Mouse (Mus musculus) megakaryocyte-erythroid progenitor cell, adult 5-6 weeks (primary cell): Measurements from ENCODE around the gene Grik5. TPM values are rescaled to one million over a fixed set of nuclear protein-coding genes. Genes with fewer than 3 reads are reported as not detected.

Experiments used
- ATAC-seq: replicated peaks from 2 replicates; pipeline ENCODE4 v1.8.0; 2016; ENCODE audit warnings: mild to moderate bottlenecking, inconsistent platforms; ENCODE audit not compliant: severe bottlenecking, poor library complexity, low FRiP score, low TSS enrichment
- total RNA-seq, 2 experiments: library from RNA; stranded (forward) in 1 of 2; stranded (reverse) in 1 of 2; fragments of 200-1000, 215-1000 nt in 1 of 2; fragments of >200 nt in 1 of 2; fragmentation: Nextera tagmentation in 1 of 2; gene quantifications; 2 replicates each; pipeline ENCODE4 v1.2.3; 2014 to 2017

Grik5 gene
- 20.9 and 31.7 TPM in 2 replicates for total RNA-seq (2014; fragmentation: Nextera tagmentation)
- total RNA-seq (2017), result 0.23 and 6.4 TPM in 2 replicates

DNA sequence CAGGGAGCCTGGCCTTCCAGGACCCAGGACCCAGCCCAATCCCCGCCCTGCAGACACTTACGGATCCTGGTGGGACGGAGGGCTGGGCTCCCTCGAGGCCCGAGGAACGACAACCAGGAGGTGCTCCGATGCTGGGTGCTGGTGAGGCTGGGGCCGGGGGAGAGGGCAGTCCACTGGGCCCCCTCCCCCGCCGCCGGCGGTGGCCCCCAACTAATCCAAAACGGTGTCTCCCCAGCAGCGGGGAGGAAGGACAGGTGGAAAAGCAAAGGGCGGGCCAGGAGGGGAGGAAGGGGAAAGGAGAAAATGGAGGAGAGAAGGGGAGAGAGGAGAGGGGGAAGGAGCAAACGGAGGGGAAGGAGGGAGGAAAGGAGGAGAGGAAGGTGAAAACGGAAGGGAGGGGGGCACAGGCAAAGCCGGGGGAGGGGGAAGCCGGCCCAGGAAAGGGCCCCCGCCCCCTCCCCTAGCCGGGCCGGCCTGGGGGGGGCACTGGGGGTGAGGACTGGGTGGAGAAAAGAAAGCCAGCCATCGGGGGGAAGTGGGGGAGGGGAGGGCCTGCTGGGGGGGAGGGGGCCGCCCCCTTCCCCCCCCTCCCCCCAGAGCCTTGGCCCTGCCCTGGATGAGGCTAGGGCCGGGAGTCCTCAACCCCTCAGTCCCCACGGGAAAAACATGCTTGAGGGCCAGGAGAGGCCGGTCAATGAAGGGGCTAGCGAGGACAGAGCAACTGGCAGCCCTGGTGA is at the start of gene Grik5, which contains the start of gene Zfp574:
Grik5 (minus strand) TSS at position 368 of the 737 bp plus-strand sequence.
Zfp574 (plus strand) TSS at position 589 of the 737 bp plus-strand sequence.
- ATAC-seq, result no peak

DNA sequence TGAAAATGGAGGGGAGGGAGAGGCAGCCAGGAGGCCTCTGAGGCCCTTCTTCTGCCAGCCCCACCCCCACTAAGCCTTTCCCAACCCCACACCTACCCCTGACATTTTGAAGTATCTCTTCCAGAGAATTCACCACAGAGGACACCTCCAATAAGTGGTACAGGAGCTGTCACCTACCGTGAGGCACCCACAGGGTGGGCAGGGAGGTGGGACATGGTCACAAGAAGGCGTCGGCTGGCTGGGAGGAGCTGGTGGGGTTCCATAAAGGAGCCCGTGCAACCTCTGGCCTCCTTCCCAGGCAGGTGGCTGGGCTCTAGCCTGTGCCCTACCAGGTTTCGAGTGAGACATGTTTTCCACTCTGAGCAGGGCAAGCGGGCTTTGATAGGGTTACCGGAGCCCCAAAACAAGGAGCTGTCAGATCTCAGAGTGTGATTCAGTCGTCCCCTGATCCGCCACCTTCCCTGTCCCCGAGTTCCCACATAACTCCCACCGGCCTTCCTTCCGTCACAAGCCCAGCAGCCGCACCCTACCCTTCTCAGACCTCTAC is 49.2 kb upstream of the Grik5 start:
- ATAC-seq, result no peak

DNA sequence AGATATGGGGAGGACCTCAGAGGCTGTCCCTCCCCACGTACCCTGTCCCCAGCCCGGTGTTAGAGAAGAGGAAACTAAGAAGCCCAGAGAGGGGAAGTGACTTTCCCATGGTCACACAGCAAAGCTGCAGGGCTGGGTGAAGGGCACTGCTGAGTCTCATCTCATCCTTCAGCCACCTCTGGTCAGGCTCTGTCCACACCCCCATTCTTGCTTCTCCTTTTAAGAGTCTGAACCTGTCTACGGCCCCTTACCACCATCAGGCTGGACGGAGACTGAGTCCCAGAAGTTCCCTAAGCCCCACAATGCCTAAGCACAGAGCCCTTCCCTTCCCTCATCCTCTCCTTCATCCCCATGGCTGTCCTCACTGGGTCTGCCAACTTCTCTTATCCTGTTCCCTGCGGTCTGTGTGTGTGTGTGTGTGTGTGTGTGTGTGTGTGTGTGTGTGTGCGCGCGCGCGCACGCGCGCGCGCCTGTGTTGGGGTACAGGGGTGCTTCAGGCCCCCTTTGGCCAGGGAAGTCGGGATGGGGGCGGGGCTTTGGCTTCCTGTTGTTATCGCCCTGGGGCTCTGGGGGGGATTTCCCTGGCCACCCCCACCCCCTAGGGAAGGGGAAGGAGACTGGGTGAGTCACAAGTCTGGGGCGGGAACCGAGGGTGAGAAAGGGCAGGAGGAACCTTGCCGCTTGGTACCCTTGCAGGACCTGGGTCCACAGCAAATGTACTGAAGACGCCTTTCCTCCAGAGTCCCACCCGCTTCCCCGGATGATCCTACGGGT is 48.1 kb upstream of the Grik5 start:
- 0 out of 2 replicates have a peak, but pooled peaks have one; percentile 28 for ATAC-seq

DNA sequence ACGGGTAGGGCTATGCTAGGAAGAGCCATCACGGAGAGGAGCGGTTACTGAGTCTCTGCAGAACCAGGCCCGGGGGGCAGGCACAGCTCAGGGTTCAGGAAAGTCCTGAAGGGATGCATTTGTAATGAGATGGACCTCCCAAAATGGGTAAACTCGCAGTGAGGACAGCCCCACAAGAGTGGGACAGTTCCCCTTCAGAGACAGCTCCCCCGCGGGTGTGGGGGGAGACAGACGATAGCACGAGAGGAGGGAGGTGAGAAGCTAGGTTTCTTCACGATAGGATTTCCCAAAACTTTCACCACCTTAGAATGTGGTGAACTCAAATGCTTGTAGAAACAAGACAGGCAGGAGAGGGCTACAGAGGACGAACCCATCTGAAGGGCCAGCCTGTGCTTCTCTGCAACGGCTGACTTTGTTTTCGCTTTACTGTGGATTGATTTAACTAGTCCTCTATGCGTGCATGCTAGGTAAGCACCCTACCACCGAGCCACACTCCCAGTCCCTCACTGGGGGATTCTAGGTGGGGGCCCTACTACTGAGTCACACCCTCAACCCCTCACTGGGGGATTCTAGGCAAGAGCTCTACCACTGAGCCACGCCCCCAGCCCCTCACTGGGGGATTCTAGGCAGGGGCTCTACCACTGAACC is 40.9 kb upstream of the Grik5 start:
- ATAC-seq, result no peak

DNA sequence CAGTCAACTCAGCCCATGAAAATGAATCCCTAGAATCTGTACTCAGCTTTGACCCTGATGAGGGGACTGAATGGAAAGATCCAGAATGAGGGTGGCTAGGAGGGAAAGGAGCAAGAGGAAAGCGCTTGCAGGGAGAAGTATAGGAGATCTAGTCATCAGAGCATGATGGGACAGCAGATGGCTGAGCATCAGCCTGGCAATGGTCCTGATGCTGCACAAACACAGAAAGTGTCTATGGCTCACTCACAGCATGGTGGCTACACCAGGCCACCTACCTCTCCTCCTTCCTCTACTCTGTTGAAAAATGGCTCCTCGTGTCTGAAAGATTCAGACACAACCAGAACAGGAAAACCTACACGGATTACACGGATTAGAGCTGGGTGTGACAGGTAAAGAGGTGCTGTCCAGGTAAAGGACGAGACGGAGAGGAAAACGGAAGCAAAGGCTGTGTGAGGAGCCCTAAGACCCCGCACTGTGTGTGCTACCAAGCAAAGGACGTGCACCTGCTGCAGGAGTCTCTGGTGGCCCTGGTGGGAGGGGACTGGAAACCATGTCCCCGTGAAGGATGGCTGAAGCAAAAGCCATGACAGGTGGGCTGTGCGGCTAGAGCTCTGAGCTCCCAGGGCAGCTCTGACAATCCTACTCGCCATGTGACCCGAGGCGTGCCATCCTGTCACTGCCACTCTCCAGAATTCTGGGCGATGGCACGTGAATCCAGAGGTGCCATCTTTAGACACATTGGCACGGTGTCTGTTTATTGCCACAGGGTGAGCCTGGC is 40.2 kb upstream of the Grik5 start:
- no peak for ATAC-seq

DNA sequence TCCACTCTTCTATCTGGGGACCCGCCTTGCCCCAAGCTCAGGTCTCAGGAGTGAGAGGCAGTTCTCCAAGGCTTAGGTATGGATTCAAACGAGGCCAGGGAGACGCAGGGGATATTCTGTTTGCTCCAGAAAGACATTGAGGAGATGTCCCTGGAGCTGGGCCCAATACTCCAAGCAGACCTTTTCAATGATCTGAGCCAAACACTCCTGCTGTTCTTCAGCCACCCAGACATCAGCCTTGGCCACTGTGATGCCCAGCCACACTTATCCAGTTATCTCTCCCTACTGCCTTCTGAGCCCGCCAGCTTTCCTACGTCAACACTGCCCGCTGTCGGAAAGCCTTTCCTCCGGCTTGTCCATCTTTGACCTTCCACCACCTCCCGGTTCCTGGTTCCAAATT is 38.2 kb upstream of the Grik5 start:
- ATAC-seq, result no peak

DNA sequence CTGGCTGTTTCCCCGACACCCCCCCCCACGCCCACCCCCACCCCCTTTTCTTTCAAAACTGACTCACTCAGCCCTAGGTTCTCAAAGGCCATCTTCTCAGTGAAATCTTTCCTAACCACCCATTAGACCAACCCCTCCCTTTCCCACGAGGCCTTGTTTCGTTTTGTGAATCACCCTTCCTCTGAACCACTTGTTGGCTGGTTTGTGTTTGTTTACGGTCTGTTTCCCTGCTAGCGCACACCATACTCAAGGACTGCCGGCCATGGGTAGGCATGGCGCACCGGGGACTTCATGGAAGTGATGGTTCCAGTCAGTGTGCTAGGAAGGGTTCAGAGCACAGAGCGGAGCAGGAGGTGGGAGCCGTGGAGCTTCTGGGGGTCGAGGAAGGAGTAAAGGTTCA is 37.2 kb upstream of the Grik5 start:
- ATAC-seq, result no peak

DNA sequence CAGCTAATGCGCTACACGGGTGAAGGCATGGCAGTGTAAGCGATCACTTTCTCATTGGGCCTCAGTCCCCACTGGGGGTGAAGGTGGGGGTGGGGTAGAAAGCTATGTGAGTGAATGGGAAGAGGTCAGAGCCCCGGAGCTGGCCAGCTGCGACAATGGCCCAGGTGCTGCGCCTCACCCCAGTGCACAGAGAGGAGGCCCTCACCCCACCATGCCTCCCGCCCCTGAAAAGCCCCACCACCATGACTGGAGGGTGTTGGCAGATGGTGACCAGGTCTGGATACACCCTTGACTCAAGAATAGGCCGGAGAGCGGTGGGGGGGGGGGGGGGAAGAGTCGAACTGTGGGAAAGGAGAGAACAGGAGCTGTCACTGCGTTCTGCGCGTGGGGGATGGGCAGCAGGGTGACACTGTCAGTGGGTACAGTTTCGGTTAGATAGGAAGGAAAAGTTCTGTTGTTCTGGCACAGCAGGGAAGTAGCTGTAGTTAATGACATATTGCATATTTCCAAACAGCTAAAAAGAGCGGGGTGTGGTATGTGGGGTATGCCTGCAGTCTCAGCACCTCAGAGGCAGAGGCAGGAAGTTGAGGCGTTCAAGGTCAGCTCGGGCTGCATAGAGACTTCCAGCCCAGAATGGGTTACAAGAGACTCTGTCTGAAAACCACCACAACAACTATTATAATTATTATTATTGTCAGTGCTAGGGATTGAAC is 34.8 kb upstream of the Grik5 start:
- ATAC-seq, result no peak

DNA sequence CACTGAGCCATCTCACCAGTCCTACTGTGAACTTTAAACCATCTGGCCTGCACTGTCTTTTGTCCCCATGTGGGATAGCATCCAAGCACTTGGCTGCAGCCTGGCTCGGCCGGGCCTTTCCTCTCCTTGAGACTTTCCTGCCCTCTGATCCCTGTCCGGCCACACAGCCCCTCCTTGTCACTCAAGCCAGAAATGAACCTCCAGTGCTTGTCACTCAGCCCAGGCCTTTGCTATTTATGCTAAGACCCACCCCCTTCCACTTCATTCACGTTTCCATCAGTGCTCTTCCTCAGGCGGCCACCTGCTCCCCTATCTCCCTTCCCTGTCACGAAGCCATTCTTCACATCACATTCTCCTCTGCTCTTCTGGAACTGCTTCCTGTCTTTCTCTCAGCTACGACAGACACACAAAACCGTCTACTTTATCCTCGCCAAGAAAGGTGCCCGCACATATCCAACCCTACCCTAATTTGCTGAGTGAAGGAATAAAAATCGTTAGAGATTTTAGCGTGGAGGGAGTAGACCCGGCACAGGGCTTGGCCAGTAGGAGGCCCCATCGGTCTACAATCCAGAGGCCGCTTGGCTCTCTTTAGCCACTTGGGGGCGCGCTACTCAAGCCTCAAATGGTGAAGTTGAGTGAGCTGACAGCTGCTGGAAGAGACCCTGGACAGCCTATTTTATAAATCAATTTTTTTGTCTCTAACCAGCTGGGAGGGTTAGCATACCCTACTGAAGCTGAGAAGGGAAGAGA is 33.4 kb upstream of the Grik5 start:
- peak; percentile 91 for ATAC-seq

DNA sequence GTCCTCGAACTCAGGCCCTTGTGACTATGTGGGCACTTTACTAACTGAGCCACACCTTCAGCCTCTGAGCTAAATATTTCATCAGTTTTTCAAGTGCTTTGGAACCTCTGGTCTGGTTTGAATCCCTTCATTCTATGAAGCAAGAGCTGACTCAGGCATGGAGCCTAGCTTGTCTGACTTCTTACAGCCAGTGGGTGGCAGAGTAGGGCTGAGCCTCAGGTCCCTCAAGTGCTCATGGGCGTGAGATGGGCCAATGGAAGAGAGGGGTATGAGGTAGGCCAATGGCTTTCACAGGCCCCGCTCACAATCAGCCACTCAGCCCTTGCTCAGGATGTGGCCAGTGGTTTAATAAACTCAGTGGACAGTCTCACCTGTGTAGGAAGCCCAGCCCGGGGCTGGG is 27.4 kb upstream of the Grik5 start:
- ATAC-seq, result 0 out of 2 replicates have a peak, but pooled peaks have one; percentile 31

DNA sequence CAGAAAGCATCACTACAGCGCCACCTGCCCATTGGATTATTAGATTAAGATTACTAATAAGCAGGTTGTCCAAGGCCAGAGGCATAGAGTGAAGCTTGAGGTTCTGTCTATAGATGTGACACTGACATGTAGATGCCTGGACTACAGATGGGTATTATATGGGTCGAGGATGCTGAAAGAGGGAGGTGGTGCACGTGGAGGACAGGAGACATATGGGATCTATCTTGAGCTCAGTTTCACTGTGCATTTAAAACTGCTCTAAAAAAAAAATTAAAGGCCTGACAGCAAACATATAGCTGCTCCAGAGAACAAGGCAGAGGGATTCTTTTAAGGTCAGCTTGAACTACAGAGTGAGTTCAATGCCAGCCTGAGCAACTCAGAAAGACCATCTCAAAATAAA is 26.0 kb upstream of the Grik5 start:
- ATAC-seq, result no peak

DNA sequence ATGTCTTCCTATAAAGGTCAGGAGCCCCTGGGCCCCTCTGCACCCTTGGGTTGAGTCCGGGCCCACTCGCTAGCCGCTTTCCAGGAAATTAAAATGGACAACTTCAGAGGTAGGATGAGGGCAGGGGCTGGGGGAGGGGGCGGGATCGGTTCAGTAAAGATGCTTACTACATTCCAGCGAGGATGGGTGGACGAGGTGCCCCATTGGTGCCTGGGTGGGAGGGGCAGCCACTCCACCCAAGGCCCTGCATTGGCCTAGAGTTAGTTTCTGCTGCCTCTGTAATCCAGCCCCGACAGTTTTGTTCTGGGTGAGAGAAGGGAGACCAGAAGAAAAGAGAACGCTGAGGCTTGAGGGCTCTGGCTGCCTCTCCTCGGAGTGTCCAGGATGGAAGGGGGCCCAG is 17.7 kb upstream of the Grik5 start:
- no peak for ATAC-seq

DNA sequence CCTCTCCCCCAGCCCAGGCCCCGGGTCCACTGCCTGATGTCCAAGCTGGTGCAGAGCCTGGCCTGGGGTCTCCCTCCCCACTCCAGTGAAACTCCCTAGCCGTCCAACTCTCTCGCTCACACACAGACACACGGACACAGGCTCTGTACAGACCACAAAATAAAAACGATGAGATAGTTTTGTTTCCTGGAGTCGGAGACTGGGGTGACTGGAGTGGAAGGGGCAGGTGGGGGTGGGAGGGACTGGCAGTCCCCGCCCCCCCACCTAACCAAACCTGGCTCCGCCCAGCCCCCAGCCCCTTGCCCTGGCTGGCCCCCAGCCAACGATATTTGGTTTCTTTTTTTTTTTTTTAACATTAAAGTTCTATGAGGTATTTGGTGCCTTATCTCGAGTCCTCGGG is 16.8 kb upstream of the Grik5 start:
- ATAC-seq, result peak; percentile 51

DNA sequence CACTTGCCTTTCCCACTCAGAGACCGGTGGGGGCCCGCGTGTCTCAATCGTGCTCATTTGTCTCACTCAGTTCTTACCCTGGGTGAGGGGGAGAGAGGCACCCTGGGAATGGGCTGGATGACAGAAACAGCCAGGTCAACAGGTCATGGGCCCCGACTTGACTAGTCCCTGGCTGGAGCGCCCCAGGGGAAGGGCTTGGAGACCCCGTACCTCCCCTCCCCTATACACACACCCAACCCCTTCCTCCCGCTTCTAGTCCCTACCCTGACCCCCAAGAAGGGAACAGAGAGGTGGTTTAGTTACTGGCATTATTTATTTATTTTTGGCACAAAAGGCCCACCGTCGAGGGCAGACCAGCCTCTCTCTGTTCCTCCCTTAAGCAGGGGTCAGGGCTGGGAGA is 16.4 kb upstream of the Grik5 start:
- 0 out of 2 replicates have a peak, but pooled peaks have one; percentile 10 for ATAC-seq

DNA sequence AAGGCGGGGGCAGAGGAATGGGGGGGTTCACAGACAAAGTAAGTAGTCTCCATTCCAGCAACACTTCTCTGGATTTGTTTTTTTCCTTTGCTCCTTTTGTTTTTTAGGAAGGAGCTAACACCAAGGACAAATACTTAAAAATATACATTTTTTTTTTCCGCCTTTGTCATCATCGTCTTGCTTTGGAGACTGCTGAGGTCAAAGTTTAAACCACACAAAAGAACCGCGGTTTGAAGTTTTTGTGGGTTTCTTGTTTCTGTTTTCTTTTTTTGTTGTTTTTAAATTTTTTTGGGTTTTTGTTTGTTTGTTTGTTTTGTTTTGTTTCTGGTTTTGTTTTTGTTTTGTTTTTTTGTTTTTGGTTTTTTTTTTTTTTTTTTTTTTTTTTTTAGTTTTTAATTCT is 15.8 kb upstream of the Grik5 start:
- ATAC-seq, result no peak

DNA sequence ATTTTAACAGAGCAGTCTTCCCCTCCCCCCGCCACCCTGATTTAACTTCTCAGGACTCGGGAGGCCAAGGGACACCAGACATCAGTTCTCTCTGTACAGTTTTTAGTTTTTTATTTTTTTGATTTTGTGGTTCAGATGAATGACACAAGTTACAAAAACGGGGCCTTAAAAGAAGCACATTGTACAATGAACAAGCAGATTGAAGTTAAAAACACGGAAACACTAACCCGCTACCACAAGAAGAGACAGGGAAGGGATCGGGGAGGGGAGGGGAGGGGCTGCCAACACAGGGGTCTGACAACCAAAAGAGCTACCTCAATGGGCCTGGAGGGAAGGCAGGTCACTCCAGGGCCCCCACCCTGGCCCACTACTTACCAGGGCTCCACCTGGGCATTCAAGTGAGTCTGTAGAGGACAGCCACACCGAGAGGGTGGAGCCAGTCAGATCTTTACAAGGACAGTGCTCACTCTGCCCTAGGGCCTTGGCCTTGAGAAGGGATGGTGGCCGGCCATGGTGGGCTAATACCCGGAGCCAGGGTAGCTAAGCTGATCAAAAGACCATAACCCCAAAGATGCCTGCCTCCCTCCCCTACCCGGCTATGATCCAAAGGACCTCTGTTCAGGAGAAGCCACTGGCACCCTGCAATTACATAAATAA is 15.2 kb upstream of the Grik5 start:
- no peak for ATAC-seq

DNA sequence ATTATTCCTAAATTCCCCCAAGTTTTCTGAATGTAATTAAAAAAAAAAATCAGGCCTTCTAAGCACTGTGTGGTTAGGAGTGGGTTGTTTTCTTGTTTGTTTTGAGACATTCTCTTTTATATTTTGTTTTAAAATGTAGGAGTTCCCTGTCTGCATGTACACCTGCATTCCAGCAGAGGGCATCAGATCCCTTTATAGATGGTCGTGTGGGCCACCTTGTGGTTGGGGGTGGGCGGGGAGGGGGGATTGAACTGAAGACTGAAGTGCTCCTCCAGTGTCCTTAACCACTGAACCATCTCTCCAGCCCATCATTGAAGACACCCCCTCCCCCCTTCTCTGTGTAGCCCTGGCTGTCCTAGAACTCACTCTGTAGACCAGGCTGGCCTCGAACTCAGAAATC is 14.5 kb upstream of the Grik5 start:
- ATAC-seq, result no peak
